Mouse (Mus musculus) testis, adult 2 months (tissue): ENCODE measurements around the gene Ddx27. TPM values are rescaled to one million over a fixed set of nuclear protein-coding genes. Genes with fewer than 3 reads are reported as not detected.

ENCODE experiments used
- H3K27ac ChIP-seq: fragments of 200-500 bp; 2 replicates; pipeline ENCODE4 v1.5.1; 2012; ENCODE audit warnings: low read depth, low read length; ENCODE audit not compliant: control insufficient read depth, insufficient read depth
- H3K27me3 ChIP-seq: fragments of 200-500 bp; 2 replicates; pipeline ENCODE4 v1.6.1; 2012; ENCODE audit warnings: mild to moderate bottlenecking, low read length, moderate library complexity; ENCODE audit not compliant: control insufficient read depth, insufficient read depth
- H3K36me3 ChIP-seq: fragments of 200-500 bp; 2 replicates; pipeline ENCODE4 v1.6.1; 2012; ENCODE audit warnings: mild to moderate bottlenecking, low read length; ENCODE audit not compliant: control insufficient read depth, insufficient read depth
- H3K4me1 ChIP-seq: fragments of 200-500 bp; 2 replicates; pipeline ENCODE4 v1.6.1; 2012; ENCODE audit warnings: low read length; ENCODE audit not compliant: control insufficient read depth, insufficient read depth
- H3K4me3 ChIP-seq: fragments of 200-500 bp; 2 replicates; pipeline ENCODE4 v1.5.1; 2012; ENCODE audit warnings: low read depth, mild to moderate bottlenecking, low read length, moderate library complexity, mixed read lengths; ENCODE audit not compliant: control insufficient read depth
- CTCF ChIP-seq: fragments of 200-500 bp; IDR thresholded peaks from 2 replicates; pipeline ENCODE4 v1.5.1; 2012; ENCODE audit warnings: low read depth, mild to moderate bottlenecking, inconsistent platforms, low read length, moderate library complexity; ENCODE audit not compliant: control insufficient read depth, insufficient read depth, insufficient replicate concordance
- POLR2A ChIP-seq: fragments of 200-500 bp; IDR thresholded peaks from 2 replicates; pipeline ENCODE4 v1.6.1; 2012; ENCODE audit warnings: low read depth, mild to moderate bottlenecking, inconsistent platforms, low read length, moderate library complexity; ENCODE audit not compliant: control insufficient read depth
- polyA plus RNA-seq: library from polyadenylated mRNA; depleted of rRNA; stranded (reverse); fragments of >200 nt; gene quantifications from 2 replicates; pipeline ENCODE4 v1.2.3, GENCODE M21; 2012

Ddx27 gene
- polyA plus RNA-seq, 1 experiment = 17.5 TPM

- Histone ChIP-seq H3K27ac (peak overlapping the region; percentile 30), H3K4me3 (no peak overlapping the region), H3K36me3 (peaks cover 12% of the 10 kb centered on the region), H3K27me3 (no peaks in the 10 kb centered on the region), H3K4me1 (no peaks in the 10 kb centered on the region; the same call in 1 of the 2 replicates)
- TF ChIP-seq POLR2A (no peak), CTCF (no peak)
Observed at GRCm38 (mm10) chr2:167048223-167048622, 33.2 kb downstream of the Ddx27 start.

- peaks cover 14% of the 10 kb centered on the region for H3K36me3 ChIP-seq
- H3K4me3 ChIP-seq = no peak overlapping the region
- TF ChIP-seq CTCF (no peak), POLR2A (peak; percentile 38; the same call in 1 of the 2 replicates)
- no peaks in the 10 kb centered on the region for H3K27me3 ChIP-seq
- H3K27ac ChIP-seq = peak overlapping the region; percentile 68
- no peaks in the 10 kb centered on the region; the same call in 1 of the 2 replicates for H3K4me1 ChIP-seq
Observed at GRCm38 (mm10) chr2:167048698-167049358, 33.8 kb downstream of the Ddx27 start.

- Histone ChIP-seq H3K4me1 (peaks cover 2% of the 10 kb centered on the region), H3K4me3 (no peak overlapping the region), H3K36me3 (peaks cover 5% of the 10 kb centered on the region), H3K27me3 (no peaks in the 10 kb centered on the region), H3K27ac (peak overlapping the region; percentile 51; the same call in 1 of the 2 replicates)
- no peak for TF ChIP-seq CTCF
Observed at GRCm38 (mm10) chr2:167053127-167053844, 38.3 kb downstream of the Ddx27 start.

GRCm38 (mm10) chr2:167055386-167055785, 40.4 kb downstream of the Ddx27 start:
- Histone ChIP-seq H3K27ac (peak overlapping the region; percentile 76), H3K27me3 (no peaks in the 10 kb centered on the region), H3K4me3 (no peak overlapping the region), H3K4me1 (peaks cover 2% of the 10 kb centered on the region), H3K36me3 (peaks cover 4% of the 10 kb centered on the region)
- TF ChIP-seq POLR2A (0 out of 2 replicates have a peak, but pooled peaks have one; percentile 15), CTCF (no peak)

GRCm38 (mm10) chr2:167056210-167056941, 41.4 kb downstream of the Ddx27 start:
- peaks cover 3% of the 10 kb centered on the region for H3K36me3 ChIP-seq
- no peak for TF ChIP-seq POLR2A
- TF ChIP-seq CTCF = no peak
- no peaks in the 10 kb centered on the region for H3K27me3 ChIP-seq
- H3K4me3 ChIP-seq = no peak overlapping the region
- peaks cover 2% of the 10 kb centered on the region for H3K4me1 ChIP-seq
- peak overlapping the region; percentile 55 for H3K27ac ChIP-seq

- peaks cover 3% of the 10 kb centered on the region for H3K36me3 ChIP-seq
- peaks cover 5% of the 10 kb centered on the region for H3K4me1 ChIP-seq
- H3K4me3 ChIP-seq = no peak overlapping the region
- H3K27me3 ChIP-seq = no peaks in the 10 kb centered on the region
- TF ChIP-seq POLR2A = no peak
- no peak for TF ChIP-seq CTCF
- no peak overlapping the region; the same call in 1 of the 2 replicates for H3K27ac ChIP-seq
Observed at GRCm38 (mm10) chr2:167056942-167057323, 41.9 kb downstream of the Ddx27 start.

- Histone ChIP-seq H3K36me3 (peaks cover 3% of the 10 kb centered on the region), H3K4me3 (no peak overlapping the region), H3K27me3 (no peaks in the 10 kb centered on the region), H3K4me1 (peaks cover 9% of the 10 kb centered on the region), H3K27ac (no peak overlapping the region)
- TF ChIP-seq CTCF = no peak
- no peak for TF ChIP-seq POLR2A
Observed at GRCm38 (mm10) chr2:167058201-167058600, 43.2 kb downstream of the Ddx27 start.
